Mouse (Mus musculus): ENCODE data around the gene Tut1. TPM values are rescaled to one million over a fixed set of nuclear protein-coding genes. Genes with fewer than 3 reads are reported as not detected.
"Not testable (repeated sequence)": the region's sequence is repeated elsewhere in the genome, so short reads cannot be mapped to it uniquely, and the experiment has no call there.

Gene Tut1
- polyA plus RNA-seq, 1 experiment from 2014 or later = 26.2 TPM

DNA sequence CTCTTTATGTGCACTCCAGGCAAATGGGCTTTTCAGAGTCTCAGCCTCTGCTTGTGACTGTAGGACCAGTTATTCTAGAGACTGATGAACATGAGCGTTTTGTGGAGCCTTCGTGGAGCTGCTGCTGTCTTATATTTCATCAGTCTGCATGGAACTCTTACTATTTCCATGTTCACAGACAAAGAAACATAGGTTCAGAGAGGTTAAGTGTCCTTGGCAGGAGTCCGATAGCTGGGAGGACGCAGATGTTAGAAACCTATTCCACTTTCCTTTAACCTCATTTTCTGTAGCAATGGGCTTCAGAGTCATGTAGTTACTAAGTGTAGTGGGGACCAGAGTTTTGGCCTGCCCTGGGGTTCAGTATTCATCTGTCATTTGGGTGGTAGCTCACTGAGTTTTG, 45.6 kb downstream of the Tut1 start:
- 89% methylated on average over 4 of the region's 4 CpGs for WGBS

DNA sequence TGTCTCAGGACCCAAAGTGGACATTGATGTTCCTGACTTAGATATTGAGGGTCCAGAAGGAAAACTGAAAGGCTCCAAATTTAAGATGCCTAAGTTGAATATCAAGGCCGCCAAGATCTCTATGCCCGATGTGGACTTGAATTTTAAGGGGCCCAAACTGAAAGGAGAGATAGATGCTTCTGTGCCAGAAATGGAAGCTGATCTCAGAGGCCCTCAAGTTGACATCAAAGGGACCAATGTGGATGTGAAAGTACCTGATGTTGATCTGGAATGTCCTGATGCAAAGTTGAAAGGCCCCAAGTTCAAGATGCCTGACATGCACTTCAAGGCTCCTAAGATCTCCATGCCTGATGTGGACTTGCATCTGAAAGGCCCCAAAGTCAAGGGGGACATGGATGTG, 53.3 kb downstream of the Tut1 start:
- H3K9ac ChIP-seq (ENCODE audit: low read depth, low read length); H3K4me1 ChIP-seq (ENCODE audit: control insufficient read depth, insufficient read depth, low read length); H3K36me3 ChIP-seq (ENCODE audit: control insufficient read depth, insufficient read depth, low read length); H3K4me3 ChIP-seq (ENCODE audit: low read depth, low read length); H3K4me2 ChIP-seq (ENCODE audit: low read length); ATAC-seq; H3K27ac ChIP-seq (ENCODE audit: low read length); H3K27me3 ChIP-seq (ENCODE audit: control insufficient read depth, insufficient read depth, low read depth, low read length); H3K9me3 ChIP-seq (replicated peaks; ENCODE audit: control insufficient read depth, low read length, poor library complexity, severe bottlenecking): not testable (repeated sequence)
- 97% methylated on average over 2 of the region's 2 CpGs for WGBS

More for the DNA sequence above, 45.6 kb downstream of the Tut1 start:
- Histone ChIP-seq H3K4me1 (ENCODE audit: control insufficient read depth, insufficient read depth, low read length) (no peaks in the 10 kb centered on the region), H3K4me3 (ENCODE audit: low read depth, low read length) (no peak overlapping the region), H3K4me2 (ENCODE audit: low read length) (no peak overlapping the region), H3K27me3 (ENCODE audit: control insufficient read depth, insufficient read depth, low read depth, low read length) (no peaks in the 10 kb centered on the region), H3K9me3 (replicated peaks; ENCODE audit: control insufficient read depth, low read length, poor library complexity, severe bottlenecking) (no peaks in the 10 kb centered on the region), H3K36me3 (ENCODE audit: control insufficient read depth, insufficient read depth, low read length) (peaks cover 3% of the 10 kb centered on the region; the same call in 1 of the 2 replicates), H3K27ac (ENCODE audit: low read length) (no peak overlapping the region), H3K9ac (ENCODE audit: low read depth, low read length) (no peak overlapping the region)
- ATAC-seq = no peak

Other genes with a start within 250 kb of the Tut1 start
- gene Slc3a2, start 230.5 kb upstream of the Tut1 start, polyA plus RNA-seq (2015; fragmentation: Nextera tagmentation; extraction: Ambion mirVana) = 176 and 182 TPM in 2 replicates
- 93.1 and 95.9 TPM in 2 replicates for gene Wdr74, start 218.0 kb upstream of the Tut1 start, polyA plus RNA-seq (2015; fragmentation: Nextera tagmentation; extraction: Ambion mirVana)
- 1.2 and 1.8 TPM in 2 replicates for gene 1700092M07Rik, start 213.1 kb upstream of the Tut1 start, polyA plus RNA-seq (2015; fragmentation: Nextera tagmentation; extraction: Ambion mirVana)
- 122 and 123 TPM in 2 replicates for gene Stx5a, start 212.4 kb upstream of the Tut1 start, polyA plus RNA-seq (2015; fragmentation: Nextera tagmentation; extraction: Ambion mirVana)
- 146 and 169 TPM in 2 replicates for gene Nxf1, start 196.8 kb upstream of the Tut1 start, polyA plus RNA-seq (2015; fragmentation: Nextera tagmentation; extraction: Ambion mirVana)
- 195 and 202 TPM in 2 replicates for gene Tmem223, start 182.9 kb upstream of the Tut1 start, polyA plus RNA-seq (2015; fragmentation: Nextera tagmentation; extraction: Ambion mirVana)
- gene Tmem179b, start 179.4 kb upstream of the Tut1 start, polyA plus RNA-seq (2015; fragmentation: Nextera tagmentation; extraction: Ambion mirVana) = 26.4 and 26.6 TPM in 2 replicates
- 30.7 and 32.9 TPM in 2 replicates for gene Taf6l, start 167.4 kb upstream of the Tut1 start, polyA plus RNA-seq (2015; fragmentation: Nextera tagmentation; extraction: Ambion mirVana)
- gene Polr2g, start 155.3 kb upstream of the Tut1 start, polyA plus RNA-seq (2015; fragmentation: Nextera tagmentation; extraction: Ambion mirVana) = 136 and 140 TPM in 2 replicates
- 7.6 and 8.9 TPM in 2 replicates for gene Zbtb3, start 151.3 kb upstream of the Tut1 start, polyA plus RNA-seq (2015; fragmentation: Nextera tagmentation; extraction: Ambion mirVana)
- 55.0 and 61.6 TPM in 2 replicates for gene Ttc9c, start 134.5 kb upstream of the Tut1 start, polyA plus RNA-seq (2015; fragmentation: Nextera tagmentation; extraction: Ambion mirVana)
- 5.3 and 6.2 TPM in 2 replicates for gene Hnrnpul2, start 133.8 kb upstream of the Tut1 start, polyA plus RNA-seq (2015; fragmentation: Nextera tagmentation; extraction: Ambion mirVana)
- gene AC129217.1, start 124.1 kb upstream of the Tut1 start, polyA plus RNA-seq (2015; fragmentation: Nextera tagmentation; extraction: Ambion mirVana) = not detected in 2 replicates
- 101 and 105 TPM in 2 replicates for gene Bscl2, start 116.4 kb upstream of the Tut1 start, polyA plus RNA-seq (2015; fragmentation: Nextera tagmentation; extraction: Ambion mirVana)
- gene Gng3, start 114.7 kb upstream of the Tut1 start, polyA plus RNA-seq (2015; fragmentation: Nextera tagmentation; extraction: Ambion mirVana) = 477 and 539 TPM in 2 replicates
- gene Lrrn4cl, start 103.1 kb upstream of the Tut1 start, polyA plus RNA-seq (2015; fragmentation: Nextera tagmentation; extraction: Ambion mirVana) = 0.62 and 0.92 TPM in 2 replicates
- gene Ubxn1, start 82.4 kb upstream of the Tut1 start, polyA plus RNA-seq (2015; fragmentation: Nextera tagmentation; extraction: Ambion mirVana) = 130 and 142 TPM in 2 replicates
- 54.5 and 59.8 TPM in 2 replicates for gene Uqcc3, start 72.9 kb upstream of the Tut1 start, polyA plus RNA-seq (2015; fragmentation: Nextera tagmentation; extraction: Ambion mirVana)
- 30.5 and 31.7 TPM in 2 replicates for gene Lbhd1, start 70.1 kb upstream of the Tut1 start, polyA plus RNA-seq (2015; fragmentation: Nextera tagmentation; extraction: Ambion mirVana)
- gene Gm49403, start 69.9 kb upstream of the Tut1 start, polyA plus RNA-seq (2015; fragmentation: Nextera tagmentation; extraction: Ambion mirVana) = not detected in 2 replicates
- 35.4 and 39.2 TPM in 2 replicates for gene 1810009A15Rik, start 65.0 kb upstream of the Tut1 start, polyA plus RNA-seq (2015; fragmentation: Nextera tagmentation; extraction: Ambion mirVana)
- 0.43 TPM in 1 of 2 replicates, not detected in the other for gene Gm49416, start 64.9 kb upstream of the Tut1 start, polyA plus RNA-seq (2015; fragmentation: Nextera tagmentation; extraction: Ambion mirVana)
- gene Ints5, start 60.8 kb upstream of the Tut1 start, polyA plus RNA-seq (2015; fragmentation: Nextera tagmentation; extraction: Ambion mirVana) = 29.2 and 30.9 TPM in 2 replicates
- 76.8 and 84.0 TPM in 2 replicates for gene Ganab, start 55.8 kb upstream of the Tut1 start, polyA plus RNA-seq (2015; fragmentation: Nextera tagmentation; extraction: Ambion mirVana)
- 87.8 and 95.7 TPM in 2 replicates for gene B3gat3, start 33.5 kb upstream of the Tut1 start, polyA plus RNA-seq (2015; fragmentation: Nextera tagmentation; extraction: Ambion mirVana)
- 1.4 and 2.2 TPM in 2 replicates for gene Rom1, start 24.5 kb upstream of the Tut1 start, polyA plus RNA-seq (2015; fragmentation: Nextera tagmentation; extraction: Ambion mirVana)
- gene Eml3, start 24.3 kb upstream of the Tut1 start, polyA plus RNA-seq (2015; fragmentation: Nextera tagmentation; extraction: Ambion mirVana) = 8.6 and 9.1 TPM in 2 replicates
- gene Mta2, start 12.0 kb upstream of the Tut1 start, polyA plus RNA-seq (2015; fragmentation: Nextera tagmentation; extraction: Ambion mirVana) = 108 and 121 TPM in 2 replicates
- gene Eef1g, start 13.2 kb downstream of the Tut1 start, polyA plus RNA-seq (2015; fragmentation: Nextera tagmentation; extraction: Ambion mirVana) = 283 and 293 TPM in 2 replicates
- gene Ahnak, start 35.4 kb downstream of the Tut1 start, polyA plus RNA-seq (2015; fragmentation: Nextera tagmentation; extraction: Ambion mirVana) = 2.7 and 3.2 TPM in 2 replicates
- not detected in 2 replicates for gene Scgb1a1, start 134.1 kb downstream of the Tut1 start, polyA plus RNA-seq (2015; fragmentation: Nextera tagmentation; extraction: Ambion mirVana)
- 30.3 and 31.8 TPM in 2 replicates for gene Asrgl1, start 181.8 kb downstream of the Tut1 start, polyA plus RNA-seq (2015; fragmentation: Nextera tagmentation; extraction: Ambion mirVana)